Mouse (Mus musculus): ENCODE data around the gene Tmem33. TPM values are rescaled to one million over a fixed set of nuclear protein-coding genes. Genes with fewer than 3 reads are reported as not detected.

Gene Tmem33
- polyA plus RNA-seq, 1 experiment from 2014 or later: 82.9 TPM

- no peak overlapping the region for H3K9ac ChIP-seq (replicated peaks; ENCODE audit: low read depth, low read length)
- H3K36me3 ChIP-seq (ENCODE audit: control insufficient read depth, insufficient read depth): no peaks in the 10 kb centered on the region
- H3K4me2 ChIP-seq (ENCODE audit: low read length): no peak overlapping the region
- H3K9me3 ChIP-seq (ENCODE audit: control insufficient read depth, low read length): no peaks in the 10 kb centered on the region
- H3K4me3 ChIP-seq (replicated peaks; ENCODE audit: low read length): no peak overlapping the region
- H3K27me3 ChIP-seq (replicated peaks; ENCODE audit: control insufficient read depth, insufficient read depth, low read length): no peaks in the 10 kb centered on the region
- WGBS: 92% methylated on average over 1 of the region's 1 CpGs
- ATAC-seq: no peak
- H3K4me1 ChIP-seq (replicated peaks; ENCODE audit: control insufficient read depth, insufficient read depth, low read length): peaks cover 11% of the 10 kb centered on the region
- H3K27ac ChIP-seq (ENCODE audit: low read length): no peak overlapping the region
These were observed 43.5 kb downstream of the Tmem33 start for GRCm38 (mm10) chr5:67303816-67304215.

GRCm38 (mm10) chr5:67306698-67307521 is 46.5 kb downstream of the Tmem33 start, which contains the start of gene Slc30a9:
Slc30a9 (plus strand) TSS chr5:67306955.
- WGBS: under 1% methylated on average over 80 of the region's 83 CpGs
- peak within 1 kb of the TSS; percentile 75 for H3K27ac ChIP-seq (ENCODE audit: low read length)
- H3K4me1 ChIP-seq (replicated peaks; ENCODE audit: control insufficient read depth, insufficient read depth, low read length): peaks cover 11% of the 10 kb centered on the region
- peak; percentile 96 for ATAC-seq
- no peaks in the 10 kb centered on the region for H3K9me3 ChIP-seq (ENCODE audit: control insufficient read depth, low read length)
- no peaks in the 10 kb centered on the region for H3K27me3 ChIP-seq (replicated peaks; ENCODE audit: control insufficient read depth, insufficient read depth, low read length)
- H3K4me2 ChIP-seq (ENCODE audit: low read length): peak within 1 kb of the TSS; percentile 73
- peak within 1 kb of the TSS; percentile 99 for H3K4me3 ChIP-seq (replicated peaks; ENCODE audit: low read length)
- H3K9ac ChIP-seq (replicated peaks; ENCODE audit: low read depth, low read length): peak within 1 kb of the TSS; percentile 93
- no peaks in the 10 kb centered on the region for H3K36me3 ChIP-seq (ENCODE audit: control insufficient read depth, insufficient read depth)

GRCm38 (mm10) chr5:67307659-67308222 is 47.4 kb downstream of the Tmem33 start:
- no peak for ATAC-seq
- 32% methylated on average over 13 of the region's 13 CpGs for WGBS

GRCm38 (mm10) chr5:67311811-67312521 is 51.6 kb downstream of the Tmem33 start:
- H3K27ac ChIP-seq (ENCODE audit: low read length): no peak overlapping the region
- no peak for ATAC-seq
- H3K4me3 ChIP-seq (replicated peaks; ENCODE audit: low read length): no peak overlapping the region
- H3K9me3 ChIP-seq (ENCODE audit: control insufficient read depth, low read length): no peaks in the 10 kb centered on the region
- no peaks in the 10 kb centered on the region for H3K27me3 ChIP-seq (replicated peaks; ENCODE audit: control insufficient read depth, insufficient read depth, low read length)
- 0 out of 2 replicates have a peak, but pooled peaks cover 2% of the 10 kb centered on the region for H3K36me3 ChIP-seq (ENCODE audit: control insufficient read depth, insufficient read depth)
- H3K9ac ChIP-seq (replicated peaks; ENCODE audit: low read depth, low read length): no peak overlapping the region
- H3K4me2 ChIP-seq (ENCODE audit: low read length): no peak overlapping the region
- H3K4me1 ChIP-seq (replicated peaks; ENCODE audit: control insufficient read depth, insufficient read depth, low read length): peaks cover 11% of the 10 kb centered on the region
- 60% methylated on average over 3 of the region's 3 CpGs for WGBS

More at GRCm38 (mm10) chr5:67307659-67308222, 47.4 kb downstream of the Tmem33 start:
- Histone ChIP-seq H3K4me3 (replicated peaks; ENCODE audit: low read length) (peak overlapping the region; percentile 99), H3K27ac (ENCODE audit: low read length) (no peak overlapping the region), H3K36me3 (ENCODE audit: control insufficient read depth, insufficient read depth) (no peaks in the 10 kb centered on the region), H3K4me2 (ENCODE audit: low read length) (peak overlapping the region; percentile 60), H3K9ac (replicated peaks; ENCODE audit: low read depth, low read length) (peak overlapping the region; percentile 93), H3K27me3 (replicated peaks; ENCODE audit: control insufficient read depth, insufficient read depth, low read length) (no peaks in the 10 kb centered on the region), H3K9me3 (ENCODE audit: control insufficient read depth, low read length) (no peaks in the 10 kb centered on the region), H3K4me1 (replicated peaks; ENCODE audit: control insufficient read depth, insufficient read depth, low read length) (peaks cover 11% of the 10 kb centered on the region)

- 97% methylated on average over 3 of the region's 3 CpGs for WGBS
- no peaks in the 10 kb centered on the region for H3K27me3 ChIP-seq (replicated peaks; ENCODE audit: control insufficient read depth, insufficient read depth, low read length)
- H3K36me3 ChIP-seq (ENCODE audit: control insufficient read depth, insufficient read depth): peaks cover 3% of the 10 kb centered on the region; the same call in 1 of the 2 replicates
- H3K9ac ChIP-seq (replicated peaks; ENCODE audit: low read depth, low read length): no peak overlapping the region
- no peak overlapping the region for H3K27ac ChIP-seq (ENCODE audit: low read length)
- H3K9me3 ChIP-seq (ENCODE audit: control insufficient read depth, low read length): no peaks in the 10 kb centered on the region
- no peak for ATAC-seq
- peaks cover 10% of the 10 kb centered on the region for H3K4me1 ChIP-seq (replicated peaks; ENCODE audit: control insufficient read depth, insufficient read depth, low read length)
- H3K4me2 ChIP-seq (ENCODE audit: low read length): no peak overlapping the region
- no peak overlapping the region for H3K4me3 ChIP-seq (replicated peaks; ENCODE audit: low read length)
These were observed 52.1 kb downstream of the Tmem33 start for GRCm38 (mm10) chr5:67312522-67312851.

GRCm38 (mm10) chr5:67321656-67322268 is 61.4 kb downstream of the Tmem33 start:
- no peaks in the 10 kb centered on the region for H3K9me3 ChIP-seq (ENCODE audit: control insufficient read depth, low read length)
- H3K36me3 ChIP-seq (ENCODE audit: control insufficient read depth, insufficient read depth): peaks cover 13% of the 10 kb centered on the region; the same call in 1 of the 2 replicates
- no peak for ATAC-seq
- no peak overlapping the region for H3K9ac ChIP-seq (replicated peaks; ENCODE audit: low read depth, low read length)
- no peaks in the 10 kb centered on the region for H3K4me1 ChIP-seq (replicated peaks; ENCODE audit: control insufficient read depth, insufficient read depth, low read length)
- no peaks in the 10 kb centered on the region for H3K27me3 ChIP-seq (replicated peaks; ENCODE audit: control insufficient read depth, insufficient read depth, low read length)
- no peak overlapping the region for H3K27ac ChIP-seq (ENCODE audit: low read length)
- H3K4me2 ChIP-seq (ENCODE audit: low read length): no peak overlapping the region
- H3K4me3 ChIP-seq (replicated peaks; ENCODE audit: low read length): no peak overlapping the region
- 88% methylated on average over 17 of the region's 17 CpGs for WGBS

- H3K4me2 ChIP-seq (ENCODE audit: low read length): no peak overlapping the region
- no peak overlapping the region for H3K27ac ChIP-seq (ENCODE audit: low read length)
- ATAC-seq: no peak
- no peak overlapping the region for H3K4me3 ChIP-seq (replicated peaks; ENCODE audit: low read length)
- no peaks in the 10 kb centered on the region for H3K4me1 ChIP-seq (replicated peaks; ENCODE audit: control insufficient read depth, insufficient read depth, low read length)
- 34% methylated on average over 1 of the region's 1 CpGs for WGBS
- no peaks in the 10 kb centered on the region for H3K27me3 ChIP-seq (replicated peaks; ENCODE audit: control insufficient read depth, insufficient read depth, low read length)
- H3K36me3 ChIP-seq (ENCODE audit: control insufficient read depth, insufficient read depth): peaks cover 2% of the 10 kb centered on the region; the same call in 1 of the 2 replicates
- H3K9me3 ChIP-seq (ENCODE audit: control insufficient read depth, low read length): no peaks in the 10 kb centered on the region
- H3K9ac ChIP-seq (replicated peaks; ENCODE audit: low read depth, low read length): no peak overlapping the region
These were observed 63.7 kb downstream of the Tmem33 start for GRCm38 (mm10) chr5:67324032-67324431.

- H3K9me3 ChIP-seq (ENCODE audit: control insufficient read depth, low read length): no peaks in the 10 kb centered on the region
- no peak overlapping the region for H3K27ac ChIP-seq (ENCODE audit: low read length)
- no peak for ATAC-seq
- WGBS: 92% methylated on average over 6 of the region's 6 CpGs
- no peak overlapping the region for H3K9ac ChIP-seq (replicated peaks; ENCODE audit: low read depth, low read length)
- H3K4me2 ChIP-seq (ENCODE audit: low read length): no peak overlapping the region
- H3K4me1 ChIP-seq (replicated peaks; ENCODE audit: control insufficient read depth, insufficient read depth, low read length): no peaks in the 10 kb centered on the region
- H3K4me3 ChIP-seq (replicated peaks; ENCODE audit: low read length): no peak overlapping the region
- H3K36me3 ChIP-seq (ENCODE audit: control insufficient read depth, insufficient read depth): peaks cover 23% of the 10 kb centered on the region
- H3K27me3 ChIP-seq (replicated peaks; ENCODE audit: control insufficient read depth, insufficient read depth, low read length): no peaks in the 10 kb centered on the region
These were observed 80.4 kb downstream of the Tmem33 start for GRCm38 (mm10) chr5:67340811-67341210.
